Mouse (Mus musculus) frontal cortex, postnatal 10 days (tissue): ENCODE data around the gene Nob1.

Source experiments
- DNase-seq, 2 experiments: peaks; one replicate each; pipeline ENCODE4 v3.0.0; 2022; ENCODE audit warnings: low spot score in 2 of 2, mixed read lengths in 1 of 2

The Nob1 gene

DNA sequence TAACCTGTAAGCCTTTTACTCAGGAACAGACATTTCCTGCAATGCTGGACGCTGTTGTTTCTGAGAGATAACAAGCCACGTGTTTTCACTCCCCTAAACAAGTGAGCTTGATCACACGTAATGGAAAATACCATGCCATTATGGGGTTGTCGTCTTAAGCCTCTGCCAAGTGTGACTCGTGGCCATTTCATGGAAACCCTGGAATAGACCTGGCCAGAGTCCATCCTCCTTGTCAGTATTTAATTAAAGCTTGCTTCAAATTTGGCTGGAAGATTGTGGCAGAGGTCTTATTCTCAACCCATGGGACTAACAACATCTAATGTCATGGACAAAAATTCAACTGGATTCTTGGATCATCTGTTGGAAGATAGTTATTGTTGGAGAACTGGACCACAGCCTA lies 38.7 kb downstream of the Nob1 start:
- DNase-seq = no peak

GRCm38 (mm10) chr8:107385063-107385462 lies 39.8 kb downstream of the Nob1 start:
- DNase-seq = no peak

- DNase-seq = no peak
These were observed 40.2 kb downstream of the Nob1 start for GRCm38 (mm10) chr8:107384651-107385050.

- DNase-seq = no peak
These were observed 42.0 kb downstream of the Nob1 start for GRCm38 (mm10) chr8:107382898-107383297.

DNA sequence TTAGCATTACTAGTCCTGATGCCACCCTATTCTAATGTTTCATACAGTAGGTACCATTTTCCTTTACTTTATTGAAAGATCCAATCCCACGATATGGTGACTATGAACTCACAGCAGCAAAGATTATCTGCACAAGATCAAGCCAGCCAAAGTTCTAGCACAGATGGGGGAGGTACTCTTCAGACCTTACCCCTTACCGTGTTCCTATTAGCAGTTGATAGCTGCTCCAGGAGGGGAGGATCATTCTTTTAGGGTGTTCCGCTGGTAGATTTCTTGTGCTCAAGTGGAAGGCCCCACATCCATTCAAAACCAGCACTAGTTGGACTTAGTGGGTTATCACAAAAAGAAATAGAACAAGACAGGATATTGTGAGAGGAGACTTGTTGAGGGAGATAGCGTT lies 43.2 kb downstream of the Nob1 start:
- no peak for DNase-seq

- no peak for DNase-seq
These were observed 44.1 kb downstream of the Nob1 start for GRCm38 (mm10) chr8:107380734-107381133.

GRCm38 (mm10) chr8:107377346-107377745 lies 47.5 kb downstream of the Nob1 start:
- no peak for DNase-seq

DNA sequence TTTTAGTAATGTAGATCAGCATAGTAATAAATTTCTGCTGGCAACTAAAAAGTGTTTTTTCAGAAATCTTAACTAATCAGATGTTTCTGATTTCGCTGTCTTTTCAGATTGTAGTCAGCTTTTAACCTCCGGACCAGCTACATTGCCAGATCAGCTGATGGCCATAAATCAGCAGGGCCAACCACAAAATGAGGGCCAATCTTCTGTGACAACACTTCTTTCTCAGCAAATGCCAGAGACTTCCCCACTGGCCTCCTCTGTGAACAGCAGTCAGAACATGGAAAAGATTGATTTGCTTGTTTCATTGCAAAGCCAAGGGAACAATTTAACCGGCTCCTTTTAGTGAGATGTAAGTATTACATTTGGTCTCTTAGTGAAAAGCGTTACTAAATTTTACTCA lies 54.5 kb downstream of the Nob1 start:
- no peak for DNase-seq
